In genomic region chr4:107774868-107775267, GRCm38 (mm10) we compare ENCODE assay signal across 15 mouse cellular contexts.
"Had no signal": no experiment of that assay in that cellular context is flagged by ENCODE, and none has a peak within 500 bp of the region (broad histone marks: within the 10 kb centered on the region; RNA-seq: fewer than 3 reads in every experiment).

No protein-coding gene starts in this region.

- H3K27me3 ChIP-seq: limb, embryonic 15.5 days; liver, embryonic 15.5 days had no signal

- ATAC-seq: intestine, postnatal 0 days had no signal

- H3K9me3 ChIP-seq: limb, embryonic 15.5 days; liver, embryonic 15.5 days; midbrain, embryonic 12.5 days had no signal

- H3K9ac ChIP-seq: limb, embryonic 15.5 days; liver, embryonic 15.5 days; lung, embryonic 14.5 days; midbrain, embryonic 12.5 days had no signal

- H3K27ac ChIP-seq: kidney, postnatal 0 days; limb, embryonic 15.5 days; liver, embryonic 15.5 days had no signal

- H3K4me2 ChIP-seq: limb, embryonic 15.5 days; liver, embryonic 15.5 days; lung, embryonic 14.5 days; midbrain, embryonic 12.5 days had no signal

- H3K4me3 ChIP-seq: limb, embryonic 15.5 days; liver, embryonic 15.5 days; midbrain, embryonic 12.5 days had no signal

- H3K36me3 ChIP-seq: limb, embryonic 15.5 days; liver, embryonic 15.5 days; midbrain, embryonic 12.5 days had no signal

- DNase-seq: kidney, adult 9 months; kidney, postnatal 36 days; layer of hippocampus, adult 9-11 months; layer of hippocampus, postnatal 36 days; lung, embryonic 14.5 days; lung, postnatal 10 days; lung, postnatal 4 days; spleen, adult 18-20 months; thymus, adult 18-20 months; thymus, postnatal 14 days had no signal
